Mouse (Mus musculus) intestine, embryonic 16.5 days (tissue): Measurements from ENCODE around the gene Bri3. TPM values are rescaled to one million over a fixed set of nuclear protein-coding genes. Genes with fewer than 3 reads are reported as not detected.
"Not testable (repeated sequence)": the region's sequence is repeated elsewhere in the genome, so short reads cannot be mapped to it uniquely, and the experiment has no call there.

Experiments
- ATAC-seq: fragments of 200-750 bp; cut with Nextera tagmentation; 2 replicates; pipeline ENCODE4 v1.8.0; 2017; ENCODE audit warnings: moderate TSS enrichment, moderate library complexity
- H3K27ac ChIP-seq: fragments of 300-500 bp; sonication (generic); 2 replicates; pipeline ENCODE4 v1.5.1; 2014; ENCODE audit warnings: mild to moderate bottlenecking, low read length
- H3K27me3 ChIP-seq: fragments of 300-500 bp; sonication (generic); replicated peaks from 2 replicates; pipeline ENCODE4 v1.6.1; 2014; ENCODE audit warnings: low read length, control low read depth, mixed read lengths; ENCODE audit not compliant: control insufficient read depth, insufficient read depth
- H3K36me3 ChIP-seq: fragments of 300-500 bp; sonication (generic); 2 replicates; pipeline ENCODE4 v1.6.1; 2014; ENCODE audit warnings: low read length, control low read depth; ENCODE audit not compliant: control insufficient read depth, insufficient read depth
- H3K4me1 ChIP-seq: fragments of 300-500 bp; sonication (generic); 2 replicates; pipeline ENCODE4 v1.6.1; 2014; ENCODE audit warnings: low read length, control low read depth, mixed read lengths; ENCODE audit not compliant: control insufficient read depth, insufficient read depth
- H3K4me2 ChIP-seq: fragments of 300-500 bp; sonication (generic); 2 replicates; pipeline ENCODE4 v1.6.1; 2014; ENCODE audit warnings: low read depth, low read length, control low read depth
- H3K4me3 ChIP-seq: fragments of 300-500 bp; sonication (generic); 2 replicates; pipeline ENCODE4 v1.5.1; 2014; ENCODE audit warnings: mild to moderate bottlenecking, low read length
- H3K9ac ChIP-seq: fragments of 300-500 bp; sonication (generic); 2 replicates; pipeline ENCODE4 v1.6.1; 2014; ENCODE audit warnings: low read depth, low read length
- H3K9me3 ChIP-seq: fragments of 300-500 bp; sonication (generic); 2 replicates; pipeline ENCODE4 v1.6.1; 2016; ENCODE audit warnings: low read length, control low read depth; ENCODE audit not compliant: control insufficient read depth
- WGBS: fragments of 180-500 bp; shearing (Covaris S2); extraction: QIAGEN DNeasy Blood & Tissue Kit; methylation state at CpG from one replicate; pipeline ENCODE4 v1.1.7; 2014; 5-methylcytosine and 5-hydroxymethylcytosine counted together
- polyA plus RNA-seq: library from polyadenylated mRNA; unstranded; fragments of >200 nt; fragmentation: Nextera tagmentation; extraction: Ambion mirVana; gene quantifications from 2 replicates; pipeline ENCODE4 v1.2.1, GENCODE M21; 2015

The Bri3 gene
- polyA plus RNA-seq, 1 experiment from 2014 or later = 111 TPM

DNA sequence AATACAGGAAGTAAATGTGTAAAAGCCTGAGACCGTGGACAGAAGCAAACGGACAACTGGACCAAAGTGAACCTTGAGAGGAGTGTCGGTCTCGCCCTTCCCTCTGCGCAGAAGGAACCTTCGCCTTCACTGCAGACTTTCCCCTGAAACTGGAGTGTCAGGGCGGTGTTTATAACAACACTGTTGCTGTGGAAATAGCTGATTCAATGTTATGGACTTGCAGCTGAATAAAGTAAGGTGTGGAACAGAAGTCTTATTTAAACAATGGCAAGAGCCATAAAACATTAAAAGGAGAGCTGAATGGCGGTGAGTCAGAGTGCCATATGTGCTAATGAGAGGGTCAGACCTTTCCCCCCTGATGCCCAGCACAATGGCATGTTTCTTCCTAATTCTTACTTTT lies 73.2 kb downstream of the Bri3 start:
- Histone ChIP-seq H3K4me3 (no peak overlapping the region), H3K27ac (peak overlapping the region; percentile 79), H3K9ac (no peak overlapping the region), H3K4me1 (peaks cover 60% of the 10 kb centered on the region), H3K4me2 (no peak overlapping the region), H3K27me3 (no peaks in the 10 kb centered on the region), H3K9me3 (no peaks in the 10 kb centered on the region), H3K36me3 (no peaks in the 10 kb centered on the region)
- 53% methylated on average over 8 of the region's 8 CpGs for WGBS
- ATAC-seq = peak; percentile 65

DNA sequence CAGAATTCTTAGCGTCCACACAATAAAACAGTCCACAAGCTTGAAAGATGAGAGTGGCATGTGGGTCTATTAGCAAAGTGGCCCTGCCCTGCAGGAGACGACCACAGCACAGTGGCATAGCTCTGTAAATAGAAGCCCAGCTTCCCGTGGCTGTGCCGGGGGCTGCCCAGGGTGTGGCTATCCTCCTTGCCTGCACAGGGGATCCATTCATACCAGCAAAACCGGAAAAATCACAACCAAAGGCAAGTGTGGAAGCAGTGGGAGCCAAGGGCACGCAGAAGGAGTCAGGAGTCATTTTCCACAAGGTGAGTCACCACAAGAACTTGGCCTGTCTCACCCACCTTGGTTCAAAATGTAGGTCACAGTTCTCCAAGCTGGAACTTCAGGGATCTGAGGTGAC lies 74.0 kb downstream of the Bri3 start:
- Histone ChIP-seq H3K27ac (peak overlapping the region; percentile 79), H3K9me3 (no peaks in the 10 kb centered on the region), H3K36me3 (no peaks in the 10 kb centered on the region), H3K9ac (0 out of 2 replicates have a peak overlapping the region, but pooled peaks have one; percentile 30), H3K27me3 (no peaks in the 10 kb centered on the region), H3K4me3 (no peak overlapping the region), H3K4me2 (no peak overlapping the region), H3K4me1 (peaks cover 60% of the 10 kb centered on the region)
- WGBS = 41% methylated on average over 6 of the region's 6 CpGs
- peak; percentile 7; the same call in 1 of the 2 replicates for ATAC-seq

DNA sequence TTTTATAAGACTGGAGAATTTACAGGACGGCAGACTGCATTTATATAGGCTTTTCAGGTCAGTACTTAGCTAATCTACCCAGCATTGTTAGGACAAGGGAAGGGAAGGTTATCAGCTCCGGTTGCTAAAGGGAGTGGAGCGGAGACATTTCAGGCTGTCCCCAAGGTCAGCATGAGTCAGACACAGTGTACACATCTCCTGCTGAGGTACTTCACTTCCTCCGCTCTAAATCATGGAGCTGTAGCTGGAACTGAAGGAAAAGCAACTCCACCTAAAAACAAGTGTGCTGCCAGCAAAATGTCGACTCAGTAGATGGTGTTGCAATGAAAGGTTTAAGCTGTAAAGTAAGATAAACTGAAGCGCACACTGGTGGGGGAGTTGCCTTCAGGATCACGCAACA lies 77.4 kb downstream of the Bri3 start:
- peak; percentile 78 for ATAC-seq
- H3K9ac ChIP-seq = no peak overlapping the region
- H3K4me3 ChIP-seq = no peak overlapping the region
- no peaks in the 10 kb centered on the region for H3K9me3 ChIP-seq
- no peaks in the 10 kb centered on the region for H3K36me3 ChIP-seq
- peak overlapping the region; percentile 58 for H3K27ac ChIP-seq
- 31% methylated on average over 7 of the region's 7 CpGs for WGBS
- peaks cover 37% of the 10 kb centered on the region for H3K4me1 ChIP-seq
- no peak overlapping the region for H3K4me2 ChIP-seq
- H3K27me3 ChIP-seq = no peaks in the 10 kb centered on the region

DNA sequence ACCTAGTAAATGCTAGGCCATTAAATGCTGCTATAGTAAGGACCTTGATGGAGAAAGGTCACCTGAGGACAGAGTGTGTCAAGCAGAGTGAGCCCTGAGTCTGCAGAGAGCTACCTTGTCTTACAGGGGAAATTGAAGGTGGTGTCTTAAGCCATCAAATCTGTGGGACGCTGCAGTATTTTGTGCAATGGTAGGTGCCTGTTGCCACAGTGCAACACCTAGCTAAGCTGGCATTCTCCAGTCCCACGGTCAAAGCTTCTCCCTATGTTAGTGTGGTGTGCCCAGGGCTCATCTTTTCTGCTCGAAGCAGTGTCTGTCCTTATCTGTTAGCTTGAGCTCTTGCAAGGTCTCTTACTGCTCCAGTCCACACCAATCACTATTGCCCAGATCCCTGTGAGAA lies 78.5 kb downstream of the Bri3 start:
- Histone ChIP-seq H3K4me2 (no peak overlapping the region), H3K27ac (no peak overlapping the region), H3K36me3 (no peaks in the 10 kb centered on the region), H3K4me1 (peaks cover 33% of the 10 kb centered on the region), H3K27me3 (no peaks in the 10 kb centered on the region), H3K4me3 (no peak overlapping the region), H3K9ac (no peak overlapping the region), H3K9me3 (no peaks in the 10 kb centered on the region)
- 80% methylated on average over 3 of the region's 3 CpGs for WGBS
- no peak for ATAC-seq

DNA sequence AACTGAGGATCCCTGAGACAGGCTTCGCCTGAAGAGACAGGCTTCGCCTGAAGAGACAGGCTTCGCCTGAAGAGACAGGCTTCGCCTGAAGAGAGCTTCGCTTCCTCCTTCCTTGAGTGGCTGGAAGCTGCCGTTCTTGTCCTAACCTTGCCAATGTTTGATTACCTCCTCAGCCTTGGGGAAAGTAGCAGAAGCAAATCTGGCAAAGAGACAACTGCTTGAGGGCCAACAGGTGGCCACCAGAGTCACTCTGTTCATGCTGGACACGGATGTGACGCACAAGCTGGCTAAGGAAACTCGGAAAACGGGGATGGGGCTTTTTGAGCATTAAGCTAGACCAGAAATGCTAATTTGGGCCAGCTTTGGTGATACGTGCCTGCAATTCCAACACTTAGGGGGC lies 89.8 kb downstream of the Bri3 start:
- 87% methylated on average over 11 of the region's 11 CpGs for WGBS
- no peak for ATAC-seq

DNA sequence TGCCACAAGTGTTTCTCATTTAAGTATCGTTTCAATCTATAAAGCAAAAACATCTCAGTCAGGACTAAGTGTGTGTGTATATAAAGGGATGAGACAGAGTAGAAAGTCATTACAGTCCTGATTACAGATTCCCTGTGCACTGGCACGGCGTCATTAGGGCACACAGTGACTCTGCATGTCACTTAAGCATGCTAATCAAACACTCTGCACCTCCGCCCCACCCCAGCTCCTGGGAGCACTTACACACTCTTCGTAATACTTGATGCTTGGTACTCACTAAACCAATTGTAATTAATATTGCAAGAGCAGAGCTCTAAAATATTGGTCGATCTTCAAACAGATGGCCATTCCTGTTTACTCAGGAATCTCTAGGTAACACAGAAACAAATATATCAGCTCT lies 91.1 kb downstream of the Bri3 start:
- not testable (repeated sequence) for H3K9me3 ChIP-seq, H3K36me3 ChIP-seq, ATAC-seq, H3K4me1 ChIP-seq, H3K4me2 ChIP-seq, H3K9ac ChIP-seq, H3K27me3 ChIP-seq, H3K4me3 ChIP-seq, H3K27ac ChIP-seq
- WGBS = 69% methylated on average over 6 of the region's 6 CpGs

More for the DNA sequence above, 89.8 kb downstream of the Bri3 start:
- H3K9ac ChIP-seq = no peak overlapping the region
- H3K27ac ChIP-seq = no peak overlapping the region
- no peaks in the 10 kb centered on the region for H3K9me3 ChIP-seq
- no peak overlapping the region for H3K4me3 ChIP-seq
- H3K4me2 ChIP-seq = no peak overlapping the region
- no peaks in the 10 kb centered on the region for H3K36me3 ChIP-seq
- no peaks in the 10 kb centered on the region for H3K27me3 ChIP-seq
- H3K4me1 ChIP-seq = peaks cover 8% of the 10 kb centered on the region

DNA sequence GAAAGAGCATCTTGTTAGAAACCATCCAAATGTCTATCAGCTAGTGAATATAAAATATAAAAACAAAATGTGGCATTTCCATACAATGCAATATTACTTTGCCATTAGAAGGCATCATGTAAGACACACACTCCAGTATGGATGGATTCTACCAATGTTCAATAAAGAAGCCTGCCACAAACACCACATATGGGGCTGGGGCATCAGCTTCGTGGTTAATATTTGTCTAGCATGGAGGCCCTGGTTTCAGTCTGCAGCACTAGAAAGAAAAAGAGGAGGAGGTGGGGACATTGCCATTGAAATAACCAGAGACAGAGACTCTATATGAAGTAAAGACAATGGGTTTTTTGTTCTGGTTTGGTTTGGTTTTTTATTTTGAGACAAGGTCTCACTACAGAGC lies 94.5 kb downstream of the Bri3 start:
- no peak overlapping the region for H3K9ac ChIP-seq
- ATAC-seq = peak; percentile 57
- H3K4me1 ChIP-seq = peaks cover 22% of the 10 kb centered on the region
- H3K36me3 ChIP-seq = no peaks in the 10 kb centered on the region
- H3K27ac ChIP-seq = peak overlapping the region; percentile 23
- no peak overlapping the region; the same call in 1 of the 2 replicates for H3K4me2 ChIP-seq
- H3K27me3 ChIP-seq = no peaks in the 10 kb centered on the region
- H3K4me3 ChIP-seq = no peak overlapping the region
- WGBS = 33% methylated on average over 1 of the region's 1 CpGs
- no peaks in the 10 kb centered on the region for H3K9me3 ChIP-seq

DNA sequence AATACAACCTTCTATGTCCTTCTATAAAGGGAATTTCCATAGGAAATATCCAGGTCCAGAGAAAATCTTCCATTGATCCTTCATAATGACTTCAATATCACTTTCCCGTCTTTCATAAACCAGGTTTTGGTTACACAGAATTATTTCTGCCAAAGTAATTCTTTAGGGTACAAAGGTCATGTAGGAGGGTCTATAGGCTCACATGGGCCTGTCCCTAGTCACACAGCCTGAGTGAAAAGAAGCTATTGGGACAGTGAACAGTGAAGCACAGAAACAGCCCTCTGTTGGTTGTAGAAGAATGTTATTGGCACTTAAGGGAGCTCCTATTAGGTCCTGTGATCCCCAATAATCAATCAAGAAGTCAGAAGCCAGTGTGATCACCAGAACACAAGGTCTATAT lies 96.8 kb downstream of the Bri3 start:
- peak overlapping the region; percentile 1; the same call in 1 of the 2 replicates for H3K27ac ChIP-seq
- ATAC-seq = peak; percentile 71; the same call in 1 of the 2 replicates

DNA sequence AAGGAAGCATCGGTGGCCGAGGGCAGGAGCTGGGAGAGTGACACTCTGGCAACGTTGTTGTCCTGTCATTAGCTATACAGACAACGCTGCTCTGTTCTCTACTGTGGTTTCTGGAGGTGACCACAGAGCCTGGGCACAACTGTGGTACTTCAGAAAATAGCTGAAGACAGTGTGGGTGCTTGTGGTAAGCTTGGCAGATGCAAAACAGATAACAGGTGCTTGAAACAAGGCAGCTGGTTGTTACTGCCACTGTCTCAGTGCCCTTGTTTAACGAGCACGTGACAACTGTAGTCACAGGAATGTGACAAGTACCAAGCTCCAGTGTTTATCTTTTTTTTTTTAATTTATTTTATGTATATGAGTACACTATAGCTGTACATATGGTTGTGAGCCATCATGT lies 100.4 kb downstream of the Bri3 start:
- no peaks in the 10 kb centered on the region for H3K36me3 ChIP-seq
- no peak for ATAC-seq
- no peaks in the 10 kb centered on the region for H3K9me3 ChIP-seq
- H3K4me1 ChIP-seq = peaks cover 15% of the 10 kb centered on the region
- H3K27ac ChIP-seq = no peak overlapping the region
- H3K9ac ChIP-seq = no peak overlapping the region
- 78% methylated on average over 6 of the region's 6 CpGs for WGBS
- no peaks in the 10 kb centered on the region for H3K27me3 ChIP-seq
- no peak overlapping the region for H3K4me2 ChIP-seq
- H3K4me3 ChIP-seq = no peak overlapping the region

More for the DNA sequence above, 96.8 kb downstream of the Bri3 start:
- Histone ChIP-seq H3K36me3 (no peaks in the 10 kb centered on the region), H3K9ac (no peak overlapping the region), H3K4me3 (no peak overlapping the region), H3K4me1 (peaks cover 22% of the 10 kb centered on the region), H3K27me3 (no peaks in the 10 kb centered on the region), H3K4me2 (no peak overlapping the region), H3K9me3 (no peaks in the 10 kb centered on the region)
- WGBS = 53% methylated on average over 1 of the region's 1 CpGs

DNA sequence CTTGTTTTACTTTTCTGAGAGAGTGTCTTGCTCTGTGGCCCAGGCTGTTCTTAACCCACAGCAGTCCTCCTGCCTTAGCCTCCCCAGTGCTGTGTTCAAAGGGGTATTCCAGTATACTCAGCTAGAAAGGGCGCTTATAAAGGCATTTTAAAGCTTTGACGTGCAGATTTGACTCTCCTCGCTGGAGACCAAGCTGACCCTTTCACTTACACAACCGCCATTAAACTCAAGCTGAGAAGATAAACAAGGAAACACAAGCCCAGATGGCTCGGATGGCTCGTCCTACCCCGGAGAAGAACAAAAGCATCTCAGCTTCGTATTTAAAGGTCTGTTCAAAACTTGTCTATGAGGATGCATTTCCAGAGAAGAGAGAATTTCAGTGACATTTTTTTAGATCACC lies 106.9 kb downstream of the Bri3 start:
- peaks cover 4% of the 10 kb centered on the region; the same call in 1 of the 2 replicates for H3K4me1 ChIP-seq
- H3K27ac ChIP-seq = no peak overlapping the region
- no peaks in the 10 kb centered on the region for H3K36me3 ChIP-seq
- no peak for ATAC-seq
- WGBS = 24% methylated on average over 8 of the region's 8 CpGs
- H3K9me3 ChIP-seq = no peaks in the 10 kb centered on the region
- H3K27me3 ChIP-seq = no peaks in the 10 kb centered on the region
- no peak overlapping the region for H3K9ac ChIP-seq
- no peak overlapping the region for H3K4me3 ChIP-seq
- no peak overlapping the region for H3K4me2 ChIP-seq
